Mouse (Mus musculus) splenic B cell, adult 2 months (primary cell): ENCODE measurements around the gene Ascl3.
A peak's percentile ranks its signal among the peaks of the same experiment; 100 is the strongest.

ENCODE experiments used
- DNase-seq: peaks from one replicate; pipeline ENCODE4 v3.0.0-alpha.2; 2011; ENCODE audit warnings: low read depth, low spot score
- H3K27me3 ChIP-seq: 2 replicates; pipeline ENCODE4 v1.6.1; 2012; ENCODE audit warnings: mild to moderate bottlenecking, low read length, moderate library complexity, mixed read lengths; ENCODE audit not compliant: control insufficient read depth, poor library complexity, insufficient read depth, severe bottlenecking
- H3K36me3 ChIP-seq: 2 replicates; pipeline ENCODE4 v1.6.1; 2012; ENCODE audit warnings: mild to moderate bottlenecking, low read length, moderate library complexity, mixed read lengths; ENCODE audit not compliant: control insufficient read depth, poor library complexity, insufficient read depth, severe bottlenecking

Ascl3 gene

GRCm38 (mm10) chr7:109700213-109700612, 31.3 kb downstream of the Ascl3 start:
- H3K36me3 ChIP-seq, result no peaks in the 10 kb centered on the region
- peak; percentile 15 for DNase-seq

GRCm38 (mm10) chr7:109695339-109695726, 36.2 kb downstream of the Ascl3 start:
- Histone ChIP-seq H3K27me3 (no peaks in the 10 kb centered on the region), H3K36me3 (no peaks in the 10 kb centered on the region)
- DNase-seq, result no peak

More at GRCm38 (mm10) chr7:109700213-109700612, 31.3 kb downstream of the Ascl3 start:
- no peaks in the 10 kb centered on the region for H3K27me3 ChIP-seq

GRCm38 (mm10) chr7:109694576-109695338, 36.8 kb downstream of the Ascl3 start:
- DNase-seq, result no peak
- Histone ChIP-seq H3K27me3 (no peaks in the 10 kb centered on the region), H3K36me3 (no peaks in the 10 kb centered on the region)

- no peaks in the 10 kb centered on the region for H3K27me3 ChIP-seq
- no peak for DNase-seq
Measured at GRCm38 (mm10) chr7:109690961-109691360, 40.6 kb downstream of the Ascl3 start.

GRCm38 (mm10) chr7:109690101-109690500, 41.4 kb downstream of the Ascl3 start:
- DNase-seq, result no peak
- H3K27me3 ChIP-seq, result no peaks in the 10 kb centered on the region
- H3K36me3 ChIP-seq, result no peaks in the 10 kb centered on the region

More at GRCm38 (mm10) chr7:109690961-109691360, 40.6 kb downstream of the Ascl3 start:
- no peaks in the 10 kb centered on the region for H3K36me3 ChIP-seq

GRCm38 (mm10) chr7:109686585-109687128, 44.9 kb downstream of the Ascl3 start:
- no peaks in the 10 kb centered on the region for H3K36me3 ChIP-seq
- no peak for DNase-seq
- H3K27me3 ChIP-seq, result no peaks in the 10 kb centered on the region

GRCm38 (mm10) chr7:109680879-109681278, 50.6 kb downstream of the Ascl3 start:
- no peaks in the 10 kb centered on the region for H3K27me3 ChIP-seq
- no peak for DNase-seq

GRCm38 (mm10) chr7:109680284-109680683, 51.2 kb downstream of the Ascl3 start:
- no peaks in the 10 kb centered on the region for H3K36me3 ChIP-seq
- DNase-seq, result no peak

More at GRCm38 (mm10) chr7:109680879-109681278, 50.6 kb downstream of the Ascl3 start:
- no peaks in the 10 kb centered on the region for H3K36me3 ChIP-seq

More at GRCm38 (mm10) chr7:109680284-109680683, 51.2 kb downstream of the Ascl3 start:
- H3K27me3 ChIP-seq, result 0 out of 2 replicates have a peak, but pooled peaks cover 2% of the 10 kb centered on the region
